Mouse (Mus musculus): ENCODE measurements at regions not wholly inside any gene's neighbourhood (a gene's known extent, or its start where the extent isn't known, plus 50 kb on each side); places are given as distances from the start of the nearest gene placed in this dataset.

GRCm38 (mm10) chr9:46481491-46481890, 161.7 kb upstream of the 4931429L15Rik start:
- TF ChIP-seq CTCF (IDR thresholded peaks at IDR 0.05; ENCODE audit: low read depth) (no peak), EP300 (IDR thresholded peaks at IDR 0.05; ENCODE audit: low read depth) (no peak)
- Histone ChIP-seq H3K9ac (replicated peaks) (no peak overlapping the region), H3K27ac (ENCODE audit: low read depth) (no peak overlapping the region), H3K9me3 (ENCODE audit: low read length) (no peaks in the 10 kb centered on the region), H3K4me3 (ENCODE audit: low read depth, low read length) (no peak overlapping the region), H3K4me1 (ENCODE audit: insufficient read depth) (peaks cover 13% of the 10 kb centered on the region), H3K36me3 (replicated peaks; ENCODE audit: insufficient read depth, low read length) (no peaks in the 10 kb centered on the region), H3K4me2 (ENCODE audit: low read depth, low read length) (no peak overlapping the region), H3K27me3 (ENCODE audit: insufficient read depth, low read length) (no peaks in the 10 kb centered on the region)
- DNase-seq (no peak), ATAC-seq (no peak)
- 58% methylated on average over 7 of the region's 7 CpGs for WGBS (ENCODE audit: insufficient replicate concordance)

DNA sequence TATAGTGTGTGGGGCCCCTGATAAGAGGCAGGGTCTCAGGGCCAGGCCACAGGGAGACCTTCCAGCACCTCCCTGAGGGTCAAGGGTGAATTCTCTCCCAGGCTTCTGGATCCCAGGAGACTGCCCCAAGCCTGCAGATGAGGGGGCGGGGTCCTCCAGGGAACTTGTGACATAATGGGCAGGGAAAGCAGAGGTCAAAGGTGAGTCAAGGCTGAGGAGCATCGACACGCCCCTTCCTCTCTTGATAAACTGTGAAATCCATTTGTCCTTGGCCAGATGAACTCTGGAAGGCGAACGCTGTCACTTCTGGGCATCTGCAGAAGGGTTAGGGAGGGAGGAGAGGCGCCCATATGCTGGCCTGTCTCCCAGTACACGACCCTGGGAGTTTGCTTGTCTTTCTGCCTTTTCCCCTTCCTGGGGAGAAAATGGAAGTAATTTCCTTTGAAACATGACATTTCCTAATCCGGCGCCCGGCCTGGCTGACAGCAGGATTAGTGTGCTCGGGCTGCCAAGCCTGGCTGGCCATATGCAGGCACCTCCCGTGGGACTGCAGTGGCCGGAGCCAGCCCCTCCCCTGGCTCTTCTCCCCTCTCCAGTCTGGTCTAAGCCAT, 160.4 kb upstream of the 4931429L15Rik start:
- Histone ChIP-seq H3K4me2 (ENCODE audit: low read depth, low read length) (peak overlapping the region; percentile 40), H3K4me3 (ENCODE audit: low read depth, low read length) (no peak overlapping the region), H3K27ac (ENCODE audit: low read depth) (peak overlapping the region; percentile 48; the same call in 1 of the 2 replicates), H3K36me3 (replicated peaks; ENCODE audit: insufficient read depth, low read length) (no peaks in the 10 kb centered on the region), H3K27me3 (ENCODE audit: insufficient read depth, low read length) (no peaks in the 10 kb centered on the region), H3K4me1 (ENCODE audit: insufficient read depth) (peaks cover 13% of the 10 kb centered on the region), H3K9me3 (ENCODE audit: low read length) (no peaks in the 10 kb centered on the region), H3K9ac (replicated peaks) (no peak overlapping the region)
- WGBS (ENCODE audit: insufficient replicate concordance) = 26% methylated on average over 13 of the region's 13 CpGs
- TF ChIP-seq CTCF (IDR thresholded peaks at IDR 0.05; ENCODE audit: low read depth) (no peak), EP300 (IDR thresholded peaks at IDR 0.05; ENCODE audit: low read depth) (no peak)
- ATAC-seq (peak; percentile 80), DNase-seq (peak; percentile 57)

- Histone ChIP-seq H3K36me3 (replicated peaks; ENCODE audit: insufficient read depth, low read length) (no peaks in the 10 kb centered on the region), H3K27ac (ENCODE audit: low read depth) (no peak overlapping the region), H3K27me3 (ENCODE audit: insufficient read depth, low read length) (no peaks in the 10 kb centered on the region), H3K9me3 (ENCODE audit: low read length) (no peaks in the 10 kb centered on the region), H3K4me3 (ENCODE audit: low read depth, low read length) (no peak overlapping the region), H3K4me1 (ENCODE audit: insufficient read depth) (peaks cover 13% of the 10 kb centered on the region), H3K4me2 (ENCODE audit: low read depth, low read length) (no peak overlapping the region), H3K9ac (replicated peaks) (no peak overlapping the region)
- no peak for TF ChIP-seq EP300 (IDR thresholded peaks at IDR 0.05; ENCODE audit: low read depth)
- TF ChIP-seq CTCF (IDR thresholded peaks at IDR 0.05; ENCODE audit: low read depth) = no peak
- ATAC-seq (no peak), DNase-seq (no peak)
- 55% methylated on average over 2 of the region's 2 CpGs for WGBS (ENCODE audit: insufficient replicate concordance)
Observed at GRCm38 (mm10) chr9:46478611-46479010, 158.8 kb upstream of the 4931429L15Rik start.

DNA sequence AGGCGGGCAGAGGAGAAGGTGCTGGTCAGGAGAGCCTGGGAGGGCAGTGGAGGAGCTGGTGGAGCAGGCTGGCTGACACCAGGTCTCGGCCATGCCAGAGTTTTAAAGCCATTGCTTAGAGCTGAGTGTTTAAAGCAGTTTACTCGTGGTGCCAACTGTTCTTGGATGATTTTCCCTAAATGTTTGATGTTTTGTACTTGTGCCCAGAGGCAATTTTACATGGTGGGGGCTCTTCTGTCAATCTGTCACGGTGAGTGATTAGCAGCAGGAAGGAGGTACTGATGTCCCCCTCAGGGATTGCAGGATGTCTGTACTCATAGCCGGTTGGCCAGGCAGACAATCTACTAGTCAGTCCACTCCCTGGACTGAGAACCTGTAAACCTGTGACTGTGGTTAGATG, 156.7 kb upstream of the 4931429L15Rik start:
- DNase-seq (no peak), ATAC-seq (no peak)
- no peak for TF ChIP-seq EP300 (IDR thresholded peaks at IDR 0.05; ENCODE audit: low read depth)
- TF ChIP-seq CTCF (IDR thresholded peaks at IDR 0.05; ENCODE audit: low read depth) = no peak
- Histone ChIP-seq H3K4me1 (ENCODE audit: insufficient read depth) (peaks cover 10% of the 10 kb centered on the region), H3K9ac (replicated peaks) (no peak overlapping the region), H3K27me3 (ENCODE audit: insufficient read depth, low read length) (no peaks in the 10 kb centered on the region), H3K36me3 (replicated peaks; ENCODE audit: insufficient read depth, low read length) (no peaks in the 10 kb centered on the region), H3K9me3 (ENCODE audit: low read length) (no peaks in the 10 kb centered on the region), H3K27ac (ENCODE audit: low read depth) (no peak overlapping the region), H3K4me2 (ENCODE audit: low read depth, low read length) (no peak overlapping the region), H3K4me3 (ENCODE audit: low read depth, low read length) (no peak overlapping the region)
- 57% methylated on average over 5 of the region's 5 CpGs for WGBS (ENCODE audit: insufficient replicate concordance)

- ATAC-seq = no peak
- no peak overlapping the region for H3K9ac ChIP-seq (replicated peaks)
- no peaks in the 10 kb centered on the region for H3K9me3 ChIP-seq (ENCODE audit: low read length)
- H3K27ac ChIP-seq (ENCODE audit: low read depth) = no peak overlapping the region
- no peaks in the 10 kb centered on the region for H3K27me3 ChIP-seq (ENCODE audit: insufficient read depth, low read length)
- TF ChIP-seq EP300 (IDR thresholded peaks at IDR 0.05; ENCODE audit: low read depth) = no peak
- TF ChIP-seq CTCF (IDR thresholded peaks at IDR 0.05; ENCODE audit: low read depth) = no peak
- H3K36me3 ChIP-seq (replicated peaks; ENCODE audit: insufficient read depth, low read length) = no peaks in the 10 kb centered on the region
- H3K4me1 ChIP-seq (ENCODE audit: insufficient read depth) = no peaks in the 10 kb centered on the region
- H3K4me3 ChIP-seq (ENCODE audit: low read depth, low read length) = no peak overlapping the region
- H3K4me2 ChIP-seq (ENCODE audit: low read depth, low read length) = no peak overlapping the region
- DNase-seq = no peak
- 72% methylated on average over 10 of the region's 10 CpGs for WGBS (ENCODE audit: insufficient replicate concordance)
Observed at GRCm38 (mm10) chr9:46473681-46474080, 153.9 kb upstream of the 4931429L15Rik start.

- TF ChIP-seq EP300 (IDR thresholded peaks at IDR 0.05; ENCODE audit: low read depth) = no peak
- TF ChIP-seq CTCF (IDR thresholded peaks at IDR 0.05; ENCODE audit: low read depth) = no peak
- no peak overlapping the region for H3K4me3 ChIP-seq (ENCODE audit: low read depth, low read length)
- no peak for ATAC-seq
- no peak overlapping the region for H3K4me2 ChIP-seq (ENCODE audit: low read depth, low read length)
- H3K9ac ChIP-seq (replicated peaks) = no peak overlapping the region
- no peaks in the 10 kb centered on the region for H3K27me3 ChIP-seq (ENCODE audit: insufficient read depth, low read length)
- H3K9me3 ChIP-seq (ENCODE audit: low read length) = no peaks in the 10 kb centered on the region
- no peak for DNase-seq
- WGBS (ENCODE audit: insufficient replicate concordance) = 72% methylated on average over 7 of the region's 7 CpGs
- no peaks in the 10 kb centered on the region for H3K36me3 ChIP-seq (replicated peaks; ENCODE audit: insufficient read depth, low read length)
- no peak overlapping the region for H3K27ac ChIP-seq (ENCODE audit: low read depth)
- no peaks in the 10 kb centered on the region for H3K4me1 ChIP-seq (ENCODE audit: insufficient read depth)
Observed at GRCm38 (mm10) chr9:46469521-46469920, 149.7 kb upstream of the 4931429L15Rik start.

Data from liver, postnatal 0 days (tissue).